Mouse (Mus musculus) CH12.LX (cell line): Measurements from ENCODE around the gene Cacna2d2.

Experiments
- BHLHE40 ChIP-seq: IDR thresholded peaks from 2 replicates; pipeline ENCODE4 v1.6.1; 2011; ENCODE audit warnings: mild to moderate bottlenecking, low read depth, low read length, improper control_type of control experiment
- CTCF ChIP-seq, 2 experiments: IDR thresholded peaks in 1 of 2; conservative IDR thresholded peaks in 1 of 2; 2 replicates each; pipeline ENCODE4 v1.5.1; 2011 to 2012; ENCODE audit warnings: low read depth in 2 of 2, low read length in 2 of 2, improper control_type of control experiment in 1 of 2, inconsistent platforms in 1 of 2, mild to moderate bottlenecking in 1 of 2, moderate library complexity in 1 of 2
- MAZ ChIP-seq: IDR thresholded peaks from 2 replicates; pipeline ENCODE4 v1.6.1; 2012; ENCODE audit warnings: low read depth, mild to moderate bottlenecking, inconsistent platforms, low read length, improper control_type of control experiment, moderate library complexity
- POLR2A ChIP-seq: IDR thresholded peaks from 2 replicates; pipeline ENCODE4 v1.6.1; 2011; ENCODE audit warnings: low read depth, mild to moderate bottlenecking, improper control_type of control experiment, low read length
- RAD21 ChIP-seq: IDR thresholded peaks from 2 replicates; pipeline ENCODE4 v1.6.1; 2011; ENCODE audit warnings: low read depth, mild to moderate bottlenecking, low read length, improper control_type of control experiment, moderate library complexity

DNA sequence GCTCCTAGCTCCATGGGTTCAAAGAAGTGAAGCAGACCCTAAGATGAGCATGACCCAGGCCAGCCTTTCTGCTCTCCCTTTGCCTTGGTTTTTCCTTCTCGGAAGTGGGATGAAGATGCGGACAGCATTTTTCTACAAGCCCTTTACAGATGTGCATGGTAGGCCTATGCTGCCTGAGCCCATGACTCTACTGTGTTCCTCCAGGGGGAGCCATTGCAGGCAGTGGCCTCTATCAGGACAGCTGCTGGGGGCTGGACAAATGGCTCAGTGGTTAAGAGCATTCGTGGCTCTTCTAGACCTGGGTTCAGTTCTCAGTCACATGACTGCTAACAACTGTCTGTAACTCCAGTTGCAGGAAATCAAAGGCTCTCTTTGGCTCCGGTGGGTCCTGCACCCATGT lies 83.4 kb downstream of the Cacna2d2 start:
- peak in 1 of 2 experiments; percentile 58; a peak in 2 of 4 replicates for TF ChIP-seq CTCF (conservative IDR thresholded peaks at IDR 0.05 in 1 of 2, IDR thresholded peaks at IDR 0.05 in 1 of 2; ENCODE audit: low read depth in 2 of 2, low read length in 2 of 2)
- TF ChIP-seq RAD21: peak; percentile 13
- no peak for TF ChIP-seq MAZ
- 0 out of 2 replicates have a peak, but pooled peaks have one; percentile 11 for TF ChIP-seq BHLHE40
- no peak for TF ChIP-seq POLR2A
